Mouse (Mus musculus) liver, adult 2 months (tissue): ENCODE data around the gene Ap4e1.
A peak's percentile ranks its signal among the peaks of the same experiment; 100 is the strongest.

ENCODE experiments used
- CTCF ChIP-seq: fragments of 200-500 bp; IDR thresholded peaks from 2 replicates; pipeline ENCODE4 v1.5.1; 2011; ENCODE audit warnings: low read depth, low read length, control low read depth
- POLR2A ChIP-seq: fragments of 200-500 bp; IDR thresholded peaks from 2 replicates; pipeline ENCODE4 v1.6.1; 2011; ENCODE audit warnings: low read length, control low read depth; ENCODE audit not compliant: insufficient read depth; ENCODE audit errors: extremely low read depth

- TF ChIP-seq CTCF: peak; percentile 78
- TF ChIP-seq POLR2A: no peak
Measured at GRCm38 (mm10) chr2:127006634-127007370, 1.7 kb upstream of the Ap4e1 start.
